In genomic region chr12:70126626-70127025, GRCm38 (mm10) we compare ENCODE assay signal across 43 mouse cellular contexts. TPM values are rescaled to one million over a fixed set of nuclear protein-coding genes. Genes with fewer than 3 reads are reported as not detected.
"Had no signal": no experiment of that assay in that cellular context is flagged by ENCODE, and none has a peak within 500 bp of the region (broad histone marks: within the 10 kb centered on the region; RNA-seq: fewer than 3 reads in every experiment).

No protein-coding gene starts in this region.

- DNase-seq: heart, postnatal 10 days; heart, postnatal 14 days; heart, postnatal 36 days; heart, postnatal 4 days; kidney, adult 11 months; kidney, adult 18-20 months; kidney, adult 2 months; kidney, adult 8-10 months; kidney, adult 9 months; kidney, postnatal 10 days; kidney, postnatal 14 days; kidney, postnatal 25 days; kidney, postnatal 36 days; kidney, postnatal 4 days; layer of hippocampus, adult 9-11 months; layer of hippocampus, postnatal 36 days had no signal

- ATAC-seq: hindbrain, embryonic 16.5 days; hindbrain, postnatal 0 days; intestine, embryonic 15.5 days; intestine, embryonic 16.5 days; intestine, postnatal 0 days had no signal

RNA-seq across cellular contexts. Expression of gene Abhd12b, which starts 27.3 kb away (rescaled TPM):
- total RNA-seq: heart, postnatal 10 days; heart, postnatal 14 days; heart, postnatal 25 days; heart, postnatal 36 days; heart, postnatal 4 days; hematopoietic stem cell, adult 5-6 weeks; hindbrain, postnatal 0 days; layer of hippocampus, adult 18-20 months; layer of hippocampus, adult 2 months; layer of hippocampus, adult 8-10 months; layer of hippocampus, postnatal 14 days; layer of hippocampus, postnatal 25 days; left cerebral cortex, adult 18-20 months had no signal
- polyA plus RNA-seq: heart, embryonic 11.5 days; heart, embryonic 12.5 days; heart, embryonic 13.5 days; heart, embryonic 14.5 days; heart, embryonic 16.5 days; heart, postnatal 0 days; hindbrain, embryonic 10.5 days; hindbrain, embryonic 11.5 days; hindbrain, embryonic 12.5 days; hindbrain, embryonic 15.5 days; hindbrain, postnatal 0 days; intestine, postnatal 0 days; kidney, adult 2 months; kidney, embryonic 14.5 days; kidney, embryonic 15.5 days; kidney, postnatal 0 days; large intestine, adult 2 months had no signal
